Mouse (Mus musculus) splenic B cell, adult 2 months (primary cell): ENCODE results near the gene Nsrp1.
"Not testable (repeated sequence)": the region's sequence is repeated elsewhere in the genome, so short reads cannot be mapped to it uniquely, and the experiment has no call there.

ENCODE experiments used
- DNase-seq: peaks from one replicate; pipeline ENCODE4 v3.0.0-alpha.2; 2011; ENCODE audit warnings: low read depth, low spot score
- H3K27me3 ChIP-seq: 2 replicates; pipeline ENCODE4 v1.6.1; 2012; ENCODE audit warnings: mild to moderate bottlenecking, low read length, moderate library complexity, mixed read lengths; ENCODE audit not compliant: control insufficient read depth, poor library complexity, insufficient read depth, severe bottlenecking
- H3K36me3 ChIP-seq: 2 replicates; pipeline ENCODE4 v1.6.1; 2012; ENCODE audit warnings: mild to moderate bottlenecking, low read length, moderate library complexity, mixed read lengths; ENCODE audit not compliant: control insufficient read depth, poor library complexity, insufficient read depth, severe bottlenecking

Gene Nsrp1

DNA sequence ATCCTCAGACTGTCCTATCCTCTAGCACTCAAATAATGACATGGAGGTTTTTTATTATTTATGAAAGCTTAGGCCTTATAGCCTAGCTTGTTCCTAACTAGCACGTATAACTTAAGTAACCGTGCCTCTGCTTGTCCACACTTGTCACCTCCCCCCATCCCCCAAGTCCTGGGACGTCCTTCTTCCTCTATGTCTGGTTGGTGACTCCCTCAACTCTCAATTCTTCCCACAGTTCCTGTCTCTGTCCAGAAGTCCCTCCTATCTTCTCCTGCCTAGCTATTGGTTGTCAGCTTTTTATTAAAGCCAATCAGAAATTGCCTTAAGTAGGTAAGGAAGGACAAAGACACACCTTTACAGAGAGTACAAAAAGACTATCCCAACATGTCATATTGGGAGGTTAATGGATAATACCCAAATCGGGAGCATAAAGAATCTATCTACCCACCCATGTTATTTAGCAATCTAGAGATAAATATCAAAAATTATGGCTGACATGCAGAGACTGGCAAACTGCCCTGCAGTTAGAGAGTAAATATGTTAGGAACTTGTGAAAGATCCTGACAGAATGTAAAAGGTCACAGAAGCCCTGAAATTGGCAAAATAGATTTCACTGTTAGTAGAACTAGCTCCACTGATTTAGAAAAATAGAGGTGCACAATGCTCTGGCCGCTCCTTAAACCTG lies 5.9 kb upstream of the Nsrp1 start:
- no peak for DNase-seq
- peaks cover 2% of the 10 kb centered on the region; the same call in 1 of the 2 replicates for H3K27me3 ChIP-seq
- no peaks in the 10 kb centered on the region for H3K36me3 ChIP-seq

GRCm38 (mm10) chr11:77079361-77079760 lies 1.1 kb upstream of the Nsrp1 start:
- H3K27me3 ChIP-seq = peaks cover 2% of the 10 kb centered on the region; the same call in 1 of the 2 replicates
- H3K36me3 ChIP-seq = no peaks in the 10 kb centered on the region; the same call in 1 of the 2 replicates
- no peak for DNase-seq

- DNase-seq = no peak
Measured at GRCm38 (mm10) chr11:77077792-77078191, 443 bp downstream of the Nsrp1 start.

DNA sequence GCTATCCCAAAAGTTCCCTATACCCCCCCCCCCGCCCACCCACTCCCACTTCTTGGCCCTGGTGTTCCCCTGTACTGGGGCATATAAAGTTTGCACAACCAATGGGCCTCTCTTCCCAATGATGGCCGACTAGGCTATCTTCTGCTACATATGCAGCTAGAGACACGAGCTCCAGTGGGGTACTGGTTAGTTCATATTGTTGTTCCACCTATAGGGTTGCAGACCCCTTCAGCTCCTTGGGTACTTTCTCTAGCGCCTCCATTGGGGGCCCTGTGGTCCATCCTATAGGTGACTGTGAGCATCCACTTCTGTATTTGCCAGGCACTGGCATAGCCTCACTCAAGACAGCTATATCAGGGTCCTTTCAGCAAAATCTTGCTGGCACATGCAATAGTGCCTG lies 904 bp downstream of the Nsrp1 start:
- not testable (repeated sequence) for H3K36me3 ChIP-seq, H3K27me3 ChIP-seq, DNase-seq

More at GRCm38 (mm10) chr11:77077792-77078191, 443 bp downstream of the Nsrp1 start:
- Histone ChIP-seq H3K36me3 (no peaks in the 10 kb centered on the region; the same call in 1 of the 2 replicates), H3K27me3 (peaks cover 2% of the 10 kb centered on the region; the same call in 1 of the 2 replicates)

- no peaks in the 10 kb centered on the region for H3K36me3 ChIP-seq
- DNase-seq = peak; percentile 53
- no peaks in the 10 kb centered on the region for H3K27me3 ChIP-seq
Measured at GRCm38 (mm10) chr11:77070721-77071120, 7.5 kb downstream of the Nsrp1 start.

DNA sequence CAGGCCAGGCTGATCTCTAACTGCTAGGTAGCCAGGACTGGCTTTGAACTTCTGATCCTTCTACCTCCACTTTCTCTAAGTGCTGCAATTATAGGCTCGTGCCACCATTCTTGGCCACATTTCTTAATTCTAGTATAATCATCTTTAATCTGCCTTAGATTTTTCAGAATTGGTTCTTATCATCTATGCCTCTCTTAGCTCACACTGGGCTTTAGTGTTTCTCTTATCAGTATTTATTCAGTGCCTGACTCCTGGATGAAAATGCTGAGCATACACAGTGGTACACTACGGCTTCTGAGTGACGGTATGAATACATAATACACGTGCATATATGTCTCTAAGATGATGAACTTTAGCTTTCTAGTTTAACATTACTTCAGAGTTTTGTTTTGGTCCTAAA lies 9.4 kb downstream of the Nsrp1 start:
- H3K27me3 ChIP-seq = no peaks in the 10 kb centered on the region
- DNase-seq = no peak
- H3K36me3 ChIP-seq = no peaks in the 10 kb centered on the region

DNA sequence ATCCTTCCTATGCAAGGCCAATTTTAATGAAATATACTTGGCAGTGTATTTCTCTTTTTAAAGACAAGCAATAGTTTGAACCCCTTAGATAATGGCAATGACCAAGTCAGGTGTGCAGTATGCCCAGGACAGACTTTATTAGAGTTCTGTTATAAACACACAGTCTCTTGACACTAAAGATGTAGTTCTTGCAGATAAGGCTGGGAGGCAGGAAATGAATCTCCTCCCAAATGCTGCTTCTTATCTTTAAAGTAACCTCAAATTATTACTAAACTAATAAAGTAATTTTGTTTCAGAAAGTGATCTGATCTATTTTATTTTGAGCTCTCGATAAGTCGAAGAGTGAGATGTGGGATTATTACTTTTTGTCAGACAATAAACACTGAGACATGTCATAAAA lies 14.8 kb downstream of the Nsrp1 start:
- no peaks in the 10 kb centered on the region for H3K27me3 ChIP-seq
- DNase-seq = no peak

DNA sequence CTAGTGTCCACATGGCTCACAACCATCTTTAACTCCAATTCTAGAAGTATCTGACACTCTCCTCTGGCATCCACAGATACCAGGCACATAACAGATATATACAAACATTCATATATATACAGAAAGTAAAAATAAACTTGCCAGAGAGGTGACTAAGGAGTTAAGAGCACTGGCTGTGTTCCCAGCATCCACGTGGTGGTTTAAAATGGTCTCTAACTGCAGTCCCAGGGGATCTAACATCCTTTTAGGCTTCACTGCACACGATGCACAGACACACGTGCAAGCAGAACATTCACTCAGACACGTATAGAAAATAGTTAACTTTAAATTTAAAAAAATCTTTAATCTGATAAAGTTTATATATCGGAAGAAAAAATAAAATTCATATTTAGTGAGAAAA lies 16.3 kb downstream of the Nsrp1 start:
- Histone ChIP-seq H3K36me3 (no peaks in the 10 kb centered on the region), H3K27me3 (no peaks in the 10 kb centered on the region)
- peak; percentile 63 for DNase-seq

More for the DNA sequence above, 14.8 kb downstream of the Nsrp1 start:
- H3K36me3 ChIP-seq = no peaks in the 10 kb centered on the region

DNA sequence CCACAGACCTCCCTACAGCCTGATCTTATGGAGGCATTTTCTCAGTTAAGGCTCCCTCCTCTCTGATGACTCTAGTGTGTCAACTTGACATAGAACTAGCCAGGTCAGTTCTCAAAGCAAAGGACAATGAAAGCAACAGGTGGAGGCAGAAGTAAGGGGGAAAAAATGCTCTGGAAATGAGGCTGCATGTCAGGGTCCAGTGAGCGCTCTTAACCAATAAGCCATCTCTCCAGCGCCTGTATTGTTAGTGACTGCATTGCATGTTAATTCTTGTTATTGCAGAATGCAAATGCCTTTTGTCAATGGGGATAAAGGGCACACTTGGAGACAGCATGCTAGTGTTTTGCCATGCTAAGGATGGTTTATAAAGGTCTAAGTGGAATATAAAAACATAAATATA lies 35.4 kb downstream of the Nsrp1 start:
- Histone ChIP-seq H3K36me3 (peaks cover 8% of the 10 kb centered on the region), H3K27me3 (no peaks in the 10 kb centered on the region)
- no peak for DNase-seq

DNA sequence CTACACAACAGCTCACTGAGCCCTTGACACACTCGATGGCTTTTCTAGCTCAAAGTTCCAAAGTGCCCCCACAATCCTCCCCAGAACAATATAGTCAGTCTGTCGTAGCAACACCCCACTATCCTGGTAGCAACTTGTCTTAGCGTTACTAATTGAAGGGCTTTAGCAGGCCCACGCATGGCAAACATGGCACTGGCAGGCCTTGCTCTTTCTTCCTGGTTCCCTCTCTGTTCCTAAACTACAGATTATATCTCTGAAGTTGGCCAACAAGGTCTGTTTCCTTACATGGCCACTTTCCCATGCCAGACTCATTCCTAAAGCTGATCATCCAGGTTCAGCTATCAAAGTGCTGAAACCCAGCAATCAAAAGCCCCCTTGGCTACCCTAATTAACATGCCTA lies 36.3 kb downstream of the Nsrp1 start:
- peaks cover 7% of the 10 kb centered on the region for H3K36me3 ChIP-seq
- no peak for DNase-seq
- H3K27me3 ChIP-seq = no peaks in the 10 kb centered on the region

- H3K36me3 ChIP-seq = no peaks in the 10 kb centered on the region
- DNase-seq = no peak
- no peaks in the 10 kb centered on the region for H3K27me3 ChIP-seq
Measured at GRCm38 (mm10) chr11:77031151-77031934, 46.9 kb downstream of the Nsrp1 start.

DNA sequence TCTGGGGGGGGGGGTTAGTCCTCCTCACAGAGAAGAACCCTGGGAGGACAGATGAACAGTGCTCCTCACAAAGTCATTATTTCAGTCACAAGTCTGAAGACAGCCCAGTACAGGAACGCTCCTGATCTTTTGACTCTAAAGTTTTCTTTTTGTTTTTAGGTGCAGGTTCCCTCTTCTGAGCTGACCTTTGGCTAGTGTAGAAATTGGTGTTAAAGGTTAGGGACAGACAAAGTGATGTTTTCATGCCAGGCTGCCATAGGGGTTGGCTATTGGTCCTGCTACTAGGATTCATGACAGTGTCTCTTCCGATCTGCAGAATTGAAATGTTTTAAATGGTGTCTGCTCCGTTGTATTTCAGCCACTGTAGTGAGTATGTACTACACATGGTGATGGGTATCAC lies 50.1 kb downstream of the Nsrp1 start:
- H3K36me3 ChIP-seq = no peaks in the 10 kb centered on the region
- DNase-seq = no peak
- H3K27me3 ChIP-seq = no peaks in the 10 kb centered on the region

DNA sequence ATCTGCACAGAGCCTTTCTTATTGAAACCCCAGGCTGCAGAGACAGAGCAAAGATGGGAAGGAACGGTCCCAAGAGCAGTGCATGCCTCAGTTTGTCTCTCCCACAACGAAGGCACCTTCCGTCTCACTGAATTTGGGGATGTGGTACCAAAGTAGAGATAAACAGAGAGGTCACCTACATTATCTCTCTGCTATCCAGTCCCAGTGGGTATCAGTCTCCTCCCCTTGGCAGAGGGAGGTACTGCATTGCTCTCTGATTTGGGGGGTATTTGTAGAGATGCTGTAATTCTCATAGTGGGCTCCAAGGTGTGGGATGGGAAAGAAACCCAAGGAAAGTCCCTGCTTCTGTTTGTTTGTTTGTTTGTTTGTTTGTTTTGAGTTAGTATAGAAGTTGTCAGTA lies 51.7 kb downstream of the Nsrp1 start:
- Histone ChIP-seq H3K36me3 (no peaks in the 10 kb centered on the region), H3K27me3 (no peaks in the 10 kb centered on the region)
- peak; percentile 8 for DNase-seq

- Histone ChIP-seq H3K27me3 (no peaks in the 10 kb centered on the region), H3K36me3 (no peaks in the 10 kb centered on the region)
Measured at GRCm38 (mm10) chr11:77021749-77022396, 56.4 kb downstream of the Nsrp1 start.

GRCm38 (mm10) chr11:77019539-77019938 lies 58.7 kb downstream of the Nsrp1 start:
- no peaks in the 10 kb centered on the region for H3K36me3 ChIP-seq
- no peak for DNase-seq

More at GRCm38 (mm10) chr11:77021749-77022396, 56.4 kb downstream of the Nsrp1 start:
- DNase-seq = no peak

More at GRCm38 (mm10) chr11:77019539-77019938, 58.7 kb downstream of the Nsrp1 start:
- H3K27me3 ChIP-seq = no peaks in the 10 kb centered on the region
